Mouse (Mus musculus): Measurements from ENCODE around the gene Aff4. TPM values are rescaled to one million over a fixed set of nuclear protein-coding genes. Genes with fewer than 3 reads are reported as not detected.

Gene Aff4
- polyA plus RNA-seq, 1 experiment from 2014 or later = 83.2 TPM

DNA sequence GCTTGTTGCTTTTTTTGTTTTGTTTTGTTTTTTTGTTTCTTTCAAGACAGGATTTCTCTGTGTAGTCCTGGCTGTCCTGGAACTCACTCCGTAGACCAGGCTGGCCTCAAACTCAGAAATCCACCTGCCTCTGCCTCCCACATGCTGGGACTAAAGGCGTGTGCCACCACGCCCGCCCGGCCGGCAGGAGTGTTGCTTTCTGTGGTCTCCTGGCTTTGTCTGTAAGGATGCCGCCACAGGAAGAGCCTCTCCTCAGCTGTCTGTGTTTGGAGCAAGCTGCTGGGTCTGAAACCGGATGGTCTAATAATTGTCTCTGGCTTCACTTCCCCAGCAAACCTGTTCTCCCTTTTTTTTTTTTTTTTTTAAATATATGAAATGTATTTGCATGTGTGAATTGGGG is 84.9 kb downstream of the Aff4 start:
- Histone ChIP-seq H3K27ac (no peak overlapping the region), H3K27me3 (no peaks in the 10 kb centered on the region), H3K4me2 (replicated peaks) (no peak overlapping the region), H3K36me3 (no peaks in the 10 kb centered on the region), H3K9me3 (replicated peaks) (no peaks in the 10 kb centered on the region), H3K9ac (no peak overlapping the region), H3K4me1 (no peaks in the 10 kb centered on the region), H3K4me3 (no peak overlapping the region)
- ATAC-seq (ENCODE audit: low FRiP score) = no peak
- 81% methylated on average over 8 of the region's 8 CpGs for WGBS

DNA sequence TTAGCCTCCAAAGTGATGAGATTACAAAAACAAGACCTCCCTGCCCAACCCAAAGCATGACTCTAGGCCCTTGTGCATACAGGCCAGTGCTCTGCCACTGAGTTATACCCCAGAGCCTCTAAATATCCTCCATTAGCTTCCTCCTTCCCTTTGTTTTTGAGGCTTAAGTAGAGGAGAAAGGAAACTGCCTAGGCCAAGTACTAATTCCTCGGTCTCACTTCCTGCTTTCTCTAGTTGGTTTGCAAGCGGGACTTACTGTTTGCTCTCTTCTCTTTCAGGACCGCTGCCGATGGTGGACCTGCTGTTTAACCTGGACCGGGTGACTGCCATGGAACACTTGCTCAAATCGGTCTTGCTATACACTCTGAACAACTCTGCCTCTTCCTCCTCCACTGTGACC is 85.7 kb downstream of the Aff4 start:
- Histone ChIP-seq H3K4me2 (replicated peaks) (no peak overlapping the region), H3K36me3 (no peaks in the 10 kb centered on the region), H3K27ac (no peak overlapping the region), H3K27me3 (no peaks in the 10 kb centered on the region), H3K4me1 (no peaks in the 10 kb centered on the region), H3K9me3 (replicated peaks) (no peaks in the 10 kb centered on the region), H3K4me3 (no peak overlapping the region), H3K9ac (no peak overlapping the region)
- WGBS = 87% methylated on average over 6 of the region's 6 CpGs
- ATAC-seq (ENCODE audit: low FRiP score) = no peak

DNA sequence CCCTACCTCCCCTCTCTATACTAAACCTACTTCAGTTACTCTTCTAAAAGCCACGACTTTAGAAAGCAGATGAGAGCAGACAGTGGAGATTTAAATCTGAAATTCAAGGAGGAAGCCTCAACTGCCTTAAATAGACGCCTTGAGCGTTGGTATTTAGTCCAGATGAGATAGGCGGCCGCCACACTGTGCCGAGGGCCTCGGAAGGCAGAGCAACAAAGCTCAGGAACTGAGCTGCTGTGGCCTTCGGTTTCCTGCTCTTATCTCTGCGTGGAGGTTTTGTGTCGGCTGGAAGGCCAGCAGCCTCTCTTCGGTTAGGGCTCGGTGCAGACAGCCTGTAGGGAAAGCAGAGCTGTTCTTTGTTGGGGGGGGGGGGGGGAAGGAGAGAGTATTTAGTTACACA is 91.3 kb downstream of the Aff4 start:
- Histone ChIP-seq H3K9me3 (replicated peaks) (no peaks in the 10 kb centered on the region), H3K27me3 (no peaks in the 10 kb centered on the region), H3K36me3 (no peaks in the 10 kb centered on the region), H3K4me3 (no peak overlapping the region), H3K9ac (no peak overlapping the region), H3K4me1 (no peaks in the 10 kb centered on the region), H3K4me2 (replicated peaks) (no peak overlapping the region), H3K27ac (no peak overlapping the region)
- ATAC-seq (ENCODE audit: low FRiP score) = no peak
- WGBS = 48% methylated on average over 12 of the region's 12 CpGs

DNA sequence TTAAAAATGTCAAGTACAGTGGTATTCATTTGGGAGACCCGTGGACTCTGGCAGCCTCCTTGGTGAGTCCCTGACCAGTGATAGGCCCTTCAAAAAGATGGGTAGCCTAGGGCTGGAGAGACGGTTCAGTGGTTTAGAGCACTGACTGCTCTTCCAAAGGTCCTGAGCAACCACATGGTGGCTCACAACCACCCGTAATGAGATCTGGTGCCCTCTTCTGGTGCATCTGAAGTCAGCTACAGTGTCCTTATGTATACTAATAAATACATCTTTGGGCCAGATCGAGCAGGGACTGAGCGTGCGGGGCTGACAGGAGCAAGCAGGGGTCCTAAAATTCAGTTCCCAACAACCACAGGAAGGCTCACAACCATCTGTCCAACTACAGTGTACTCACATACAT is 93.2 kb downstream of the Aff4 start:
- 38% methylated on average over 6 of the region's 6 CpGs for WGBS
- H3K36me3 ChIP-seq = no peaks in the 10 kb centered on the region

DNA sequence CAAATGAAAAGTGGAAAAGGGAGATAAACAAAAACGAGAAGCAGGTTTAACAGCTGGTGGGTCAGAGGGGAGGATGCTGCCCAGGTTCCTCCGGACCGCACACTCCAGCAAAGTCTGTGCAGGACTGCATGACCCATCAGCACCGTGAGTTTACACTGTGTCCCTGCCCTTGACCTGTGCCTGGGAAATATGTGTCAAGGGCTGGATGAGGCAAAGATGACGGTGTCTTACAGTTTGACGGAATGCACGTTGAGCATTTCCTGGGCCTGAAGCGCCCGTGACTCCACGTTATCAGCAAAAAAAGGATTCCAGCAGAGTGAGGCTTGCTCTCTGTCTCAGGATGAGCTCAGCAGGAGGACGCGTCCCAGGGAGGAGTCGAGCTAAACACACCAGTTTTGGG is 94.9 kb downstream of the Aff4 start:
- WGBS = 58% methylated on average over 13 of the region's 13 CpGs
- ATAC-seq (ENCODE audit: low FRiP score) = no peak
- Histone ChIP-seq H3K4me2 (replicated peaks) (no peak overlapping the region), H3K27ac (no peak overlapping the region), H3K4me1 (no peaks in the 10 kb centered on the region), H3K9ac (no peak overlapping the region), H3K36me3 (no peaks in the 10 kb centered on the region), H3K9me3 (replicated peaks) (no peaks in the 10 kb centered on the region), H3K27me3 (no peaks in the 10 kb centered on the region), H3K4me3 (no peak overlapping the region)

More for the DNA sequence above, 93.2 kb downstream of the Aff4 start:
- no peaks in the 10 kb centered on the region for H3K4me1 ChIP-seq
- ATAC-seq (ENCODE audit: low FRiP score) = no peak
- no peaks in the 10 kb centered on the region for H3K27me3 ChIP-seq
- no peaks in the 10 kb centered on the region for H3K9me3 ChIP-seq (replicated peaks)
- H3K4me2 ChIP-seq (replicated peaks) = no peak overlapping the region
- H3K27ac ChIP-seq = no peak overlapping the region
- H3K4me3 ChIP-seq = no peak overlapping the region
- no peak overlapping the region for H3K9ac ChIP-seq

DNA sequence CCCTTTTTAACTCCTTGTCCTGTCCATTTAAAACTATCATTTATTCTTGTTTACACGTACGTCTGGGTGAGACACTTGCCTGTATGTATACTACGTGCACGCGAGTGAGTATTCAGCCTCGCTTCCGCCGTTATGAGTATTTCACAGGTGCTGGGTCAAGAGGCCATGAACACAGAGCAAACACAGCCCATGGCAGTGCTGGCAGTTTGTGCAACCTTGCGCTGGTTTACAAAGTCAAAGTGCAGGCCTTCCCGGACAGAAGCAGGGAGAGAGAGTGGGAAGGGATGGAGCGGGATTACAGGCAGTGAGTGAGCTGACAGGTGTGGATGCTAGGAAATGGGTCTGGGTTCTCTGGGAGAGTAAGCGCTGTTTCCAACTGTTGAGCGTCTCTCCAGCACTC is 95.5 kb downstream of the Aff4 start:
- ATAC-seq (ENCODE audit: low FRiP score) = no peak
- no peak overlapping the region for H3K27ac ChIP-seq

DNA sequence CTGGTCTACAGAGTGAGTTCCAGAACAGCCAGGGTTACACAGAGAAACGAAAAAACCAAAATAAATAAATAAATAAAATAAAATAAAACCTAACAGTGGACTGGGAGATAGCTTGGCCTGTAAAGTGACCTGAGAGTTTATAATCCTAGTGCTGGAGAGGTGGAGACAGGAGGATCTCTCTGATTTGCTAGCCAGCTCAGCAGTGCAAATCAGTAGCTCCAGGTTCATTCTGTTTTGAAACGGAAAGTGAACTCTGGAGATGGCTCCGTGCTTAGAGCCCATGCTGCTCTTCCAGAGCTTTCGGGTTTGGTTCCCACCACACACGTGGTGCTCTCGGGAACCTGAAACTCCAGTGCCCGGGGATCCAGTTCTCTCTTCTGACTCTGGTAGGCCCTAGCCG is 97.4 kb downstream of the Aff4 start:
- Histone ChIP-seq H3K9ac (no peak overlapping the region), H3K27ac (no peak overlapping the region), H3K36me3 (no peaks in the 10 kb centered on the region), H3K9me3 (replicated peaks) (no peaks in the 10 kb centered on the region), H3K4me2 (replicated peaks) (no peak overlapping the region), H3K27me3 (no peaks in the 10 kb centered on the region), H3K4me1 (no peaks in the 10 kb centered on the region), H3K4me3 (no peak overlapping the region)
- no peak for ATAC-seq (ENCODE audit: low FRiP score)
- WGBS = 87% methylated on average over 8 of the region's 8 CpGs

More for the DNA sequence above, 95.5 kb downstream of the Aff4 start:
- no peak overlapping the region for H3K4me3 ChIP-seq
- no peak overlapping the region for H3K4me2 ChIP-seq (replicated peaks)
- H3K27me3 ChIP-seq = no peaks in the 10 kb centered on the region
- WGBS = 92% methylated on average over 13 of the region's 13 CpGs
- no peaks in the 10 kb centered on the region for H3K4me1 ChIP-seq
- no peaks in the 10 kb centered on the region for H3K9me3 ChIP-seq (replicated peaks)
- no peak overlapping the region for H3K9ac ChIP-seq
- no peaks in the 10 kb centered on the region for H3K36me3 ChIP-seq

DNA sequence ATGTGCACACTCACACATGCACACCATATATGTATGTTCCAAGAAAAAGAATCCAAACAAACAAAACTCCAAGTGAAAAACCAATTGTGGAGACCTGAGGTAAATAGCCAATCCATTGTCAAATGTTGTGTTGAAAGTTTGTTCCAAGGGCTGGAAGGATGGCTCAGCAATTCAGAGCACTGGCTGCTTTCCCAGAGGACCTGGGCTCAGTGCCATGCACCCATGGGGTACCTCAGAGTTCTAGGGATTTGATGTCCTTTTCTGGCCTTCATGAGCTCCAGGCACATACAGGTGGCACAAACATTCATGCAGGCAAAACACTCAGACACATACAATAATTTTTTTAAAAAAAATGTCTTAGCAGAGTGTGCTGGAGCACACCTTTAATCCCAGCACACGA is 97.9 kb downstream of the Aff4 start:
- Histone ChIP-seq H3K9me3 (replicated peaks) (no peaks in the 10 kb centered on the region), H3K4me3 (no peak overlapping the region), H3K4me2 (replicated peaks) (no peak overlapping the region), H3K9ac (no peak overlapping the region), H3K4me1 (no peaks in the 10 kb centered on the region), H3K27ac (no peak overlapping the region), H3K36me3 (no peaks in the 10 kb centered on the region), H3K27me3 (no peaks in the 10 kb centered on the region)
- 84% methylated on average over 1 of the region's 1 CpGs for WGBS
- no peak for ATAC-seq (ENCODE audit: low FRiP score)

DNA sequence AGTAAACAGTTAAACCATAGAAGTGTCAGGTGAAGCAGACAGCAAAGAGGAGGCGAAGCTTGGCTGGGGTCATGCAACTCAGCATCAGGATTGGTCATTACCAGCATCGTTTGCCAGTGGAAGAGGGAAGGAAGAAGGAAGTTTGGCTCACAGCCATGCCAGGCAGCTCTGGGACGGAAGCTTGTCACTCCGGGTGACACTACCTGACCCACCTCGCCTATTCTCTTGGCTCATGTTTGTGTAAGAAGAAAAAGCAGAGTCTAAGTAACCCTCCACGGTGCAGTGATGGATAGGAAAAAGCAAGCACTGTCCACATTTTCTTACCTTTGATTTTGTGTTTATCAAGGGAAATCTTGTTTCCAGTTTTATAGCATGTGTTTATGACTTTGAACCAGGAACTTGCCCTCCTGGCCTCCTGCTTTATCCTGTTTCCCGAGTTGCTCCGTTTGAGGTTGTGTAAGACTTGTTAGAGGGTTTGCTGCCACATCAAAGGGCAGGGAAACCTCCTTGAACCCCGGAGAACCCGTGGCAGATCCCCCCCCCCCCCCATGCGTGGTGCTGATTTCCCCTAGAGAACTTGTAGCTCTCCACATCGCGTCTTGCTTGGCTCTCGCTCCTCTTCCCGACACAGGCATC is 99.6 kb downstream of the Aff4 start:
- H3K4me2 ChIP-seq (replicated peaks) = no peak overlapping the region
- 0 out of 2 replicates have a peak, but pooled peaks cover 3% of the 10 kb centered on the region for H3K27me3 ChIP-seq
- no peaks in the 10 kb centered on the region for H3K9me3 ChIP-seq (replicated peaks)
- H3K36me3 ChIP-seq = no peaks in the 10 kb centered on the region
- no peak overlapping the region for H3K9ac ChIP-seq
- no peaks in the 10 kb centered on the region for H3K4me1 ChIP-seq
- ATAC-seq (ENCODE audit: low FRiP score) = no peak
- 61% methylated on average over 15 of the region's 15 CpGs for WGBS
- H3K27ac ChIP-seq = no peak overlapping the region
- no peak overlapping the region for H3K4me3 ChIP-seq

DNA sequence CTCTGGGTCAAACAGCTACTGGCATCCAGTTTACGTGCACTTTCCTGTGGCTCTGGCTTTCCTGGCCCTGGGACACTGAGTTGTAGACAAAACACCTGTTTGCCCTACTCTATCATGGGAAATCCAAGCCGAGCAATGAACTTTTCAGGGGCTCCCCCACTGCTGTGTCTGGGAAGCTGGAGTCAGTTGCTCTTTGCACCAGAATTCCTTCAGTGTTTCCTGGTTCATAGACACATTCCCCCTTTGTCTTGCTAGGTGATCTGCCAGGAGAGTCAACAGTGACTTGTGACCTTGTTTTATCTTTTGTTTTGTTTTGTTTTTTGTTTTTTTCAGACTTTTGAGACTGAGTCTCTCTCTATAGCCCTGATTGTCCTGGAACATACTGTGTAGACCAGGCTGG is 100.7 kb downstream of the Aff4 start:
- ATAC-seq (ENCODE audit: low FRiP score) = no peak
- Histone ChIP-seq H3K4me2 (replicated peaks) (no peak overlapping the region), H3K4me3 (no peak overlapping the region), H3K36me3 (no peaks in the 10 kb centered on the region), H3K9ac (no peak overlapping the region), H3K27ac (no peak overlapping the region), H3K4me1 (no peaks in the 10 kb centered on the region), H3K27me3 (peaks cover 13% of the 10 kb centered on the region), H3K9me3 (replicated peaks) (no peaks in the 10 kb centered on the region)
- WGBS = 80% methylated on average over 2 of the region's 2 CpGs

DNA sequence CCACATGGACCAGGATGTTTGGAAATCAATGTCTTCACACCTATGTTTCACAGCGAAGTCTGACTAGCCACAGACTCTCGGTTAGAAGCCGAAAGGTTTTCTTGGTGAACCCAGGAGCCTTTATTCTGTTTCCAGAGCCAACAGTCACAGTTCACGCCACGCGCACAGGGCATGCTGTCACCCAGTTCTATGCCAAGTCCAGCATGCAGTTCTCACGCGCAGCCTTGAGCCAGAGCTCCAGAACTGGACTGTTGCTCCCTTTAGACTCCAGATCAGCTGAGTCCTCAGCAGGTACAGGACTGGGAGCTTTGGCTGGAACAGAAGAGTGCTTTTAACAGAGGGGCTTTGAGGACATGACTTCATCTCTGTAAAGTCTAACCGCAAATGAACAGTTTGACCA is 101.8 kb downstream of the Aff4 start:
- Histone ChIP-seq H3K9me3 (replicated peaks) (no peaks in the 10 kb centered on the region), H3K4me2 (replicated peaks) (no peak overlapping the region), H3K27ac (no peak overlapping the region), H3K4me3 (no peak overlapping the region), H3K36me3 (no peaks in the 10 kb centered on the region), H3K27me3 (peaks cover 22% of the 10 kb centered on the region), H3K4me1 (peaks cover 6% of the 10 kb centered on the region), H3K9ac (no peak overlapping the region)
- no peak for ATAC-seq (ENCODE audit: low FRiP score)
- WGBS = 97% methylated on average over 9 of the region's 9 CpGs

DNA sequence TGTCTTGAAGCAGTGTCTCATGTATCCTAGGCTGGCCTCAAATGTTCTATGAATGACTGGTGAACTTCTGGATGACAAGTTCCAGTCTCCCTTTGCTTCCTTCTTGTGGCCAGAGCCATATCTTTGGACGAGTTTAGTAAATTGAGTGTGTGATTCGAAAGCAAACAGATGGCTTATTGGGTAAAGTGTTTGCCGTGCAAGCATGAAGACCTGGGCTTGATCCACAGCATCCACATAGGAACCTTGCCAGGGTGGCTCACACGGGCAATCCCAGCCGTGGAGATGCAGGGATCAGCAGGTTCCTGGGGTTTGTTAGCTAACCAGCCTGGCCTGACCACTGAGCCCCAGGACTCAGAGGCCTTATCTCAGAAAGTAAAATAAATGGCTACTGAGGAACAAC is 102.4 kb downstream of the Aff4 start:
- peaks cover 29% of the 10 kb centered on the region for H3K27me3 ChIP-seq
- no peak overlapping the region for H3K4me3 ChIP-seq
- 89% methylated on average over 5 of the region's 5 CpGs for WGBS
- no peak overlapping the region for H3K9ac ChIP-seq
- H3K36me3 ChIP-seq = no peaks in the 10 kb centered on the region
- no peaks in the 10 kb centered on the region for H3K9me3 ChIP-seq (replicated peaks)
- H3K4me2 ChIP-seq (replicated peaks) = no peak overlapping the region
- no peak for ATAC-seq (ENCODE audit: low FRiP score)
- H3K27ac ChIP-seq = no peak overlapping the region
- peaks cover 7% of the 10 kb centered on the region for H3K4me1 ChIP-seq

DNA sequence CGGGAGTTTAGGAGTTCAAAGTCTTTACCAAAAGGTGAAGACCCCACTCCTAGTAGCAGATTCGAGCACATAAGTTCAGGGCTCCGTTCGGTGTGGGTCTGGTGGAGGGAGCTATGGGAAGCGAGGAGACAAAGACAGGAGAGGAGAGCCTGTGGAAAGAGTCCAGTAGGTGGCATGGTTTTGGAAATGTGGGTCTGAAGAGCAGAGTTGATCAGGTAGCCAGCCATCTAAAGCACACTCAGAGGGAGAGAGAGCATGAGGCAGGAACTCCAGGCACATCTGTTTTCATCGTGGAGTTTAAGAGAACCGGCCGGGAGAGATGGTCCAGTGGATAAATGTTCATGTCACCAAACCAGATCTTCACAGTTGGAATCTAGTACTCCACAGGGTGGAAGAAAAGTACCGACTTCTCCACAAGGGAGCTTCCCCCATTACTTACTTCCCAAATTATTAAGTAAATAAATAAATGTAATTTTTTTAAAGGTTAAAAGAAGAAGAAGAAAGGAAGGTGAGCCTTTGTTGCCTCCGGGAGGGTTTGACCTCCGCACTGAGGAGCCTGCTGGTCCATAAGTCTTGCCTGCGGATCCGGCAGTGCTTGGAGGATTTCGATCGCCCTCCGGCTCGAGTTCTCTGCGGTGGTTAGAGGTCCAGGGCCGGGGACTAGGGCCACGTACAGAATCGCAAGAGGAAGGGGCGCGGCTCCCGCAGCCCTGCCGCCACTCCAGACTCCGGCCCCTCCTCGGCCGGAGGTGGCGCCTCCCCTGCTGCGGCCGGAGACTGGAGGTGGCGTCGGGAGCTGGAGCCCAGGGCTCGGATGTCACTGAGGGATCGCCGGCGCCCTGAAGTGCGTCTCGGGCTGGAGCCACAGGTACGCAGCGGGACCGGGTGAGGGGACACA is 106.1 kb downstream of the Aff4 start, which contains the start of the genes Gm10447 and Shroom1:
Gm10447 (minus strand) TSS at position 637 of the 898 bp plus-strand sequence.
Shroom1 (plus strand) TSS at position 732 of the 898 bp plus-strand sequence.
- H3K4me1 ChIP-seq = peaks cover 7% of the 10 kb centered on the region
- H3K4me3 ChIP-seq = peak within 1 kb of the TSS; percentile 48
- no peaks in the 10 kb centered on the region for H3K9me3 ChIP-seq (replicated peaks)
- H3K36me3 ChIP-seq = no peaks in the 10 kb centered on the region
- H3K9ac ChIP-seq = peak within 1 kb of the TSS; percentile 51
- H3K27ac ChIP-seq = no peak within 1 kb of the TSS
- peak; percentile 48; the same call in 1 of the 2 replicates for ATAC-seq (ENCODE audit: low FRiP score)
- 4% methylated on average over 42 of the region's 42 CpGs for WGBS
- peaks cover 55% of the 10 kb centered on the region for H3K27me3 ChIP-seq
- peak within 1 kb of the TSS; percentile 75 for H3K4me2 ChIP-seq (replicated peaks)
